Mouse (Mus musculus) liver, adult (tissue): ENCODE data around the gene Fam104a.

ENCODE experiments used
- GATA4 ChIP-seq: IDR thresholded peaks from 2 replicates; pipeline ENCODE4 v1.6.1; 2014; ENCODE audit warnings: mild to moderate bottlenecking, low read length; ENCODE audit not compliant: insufficient replicate concordance

The Fam104a gene

DNA sequence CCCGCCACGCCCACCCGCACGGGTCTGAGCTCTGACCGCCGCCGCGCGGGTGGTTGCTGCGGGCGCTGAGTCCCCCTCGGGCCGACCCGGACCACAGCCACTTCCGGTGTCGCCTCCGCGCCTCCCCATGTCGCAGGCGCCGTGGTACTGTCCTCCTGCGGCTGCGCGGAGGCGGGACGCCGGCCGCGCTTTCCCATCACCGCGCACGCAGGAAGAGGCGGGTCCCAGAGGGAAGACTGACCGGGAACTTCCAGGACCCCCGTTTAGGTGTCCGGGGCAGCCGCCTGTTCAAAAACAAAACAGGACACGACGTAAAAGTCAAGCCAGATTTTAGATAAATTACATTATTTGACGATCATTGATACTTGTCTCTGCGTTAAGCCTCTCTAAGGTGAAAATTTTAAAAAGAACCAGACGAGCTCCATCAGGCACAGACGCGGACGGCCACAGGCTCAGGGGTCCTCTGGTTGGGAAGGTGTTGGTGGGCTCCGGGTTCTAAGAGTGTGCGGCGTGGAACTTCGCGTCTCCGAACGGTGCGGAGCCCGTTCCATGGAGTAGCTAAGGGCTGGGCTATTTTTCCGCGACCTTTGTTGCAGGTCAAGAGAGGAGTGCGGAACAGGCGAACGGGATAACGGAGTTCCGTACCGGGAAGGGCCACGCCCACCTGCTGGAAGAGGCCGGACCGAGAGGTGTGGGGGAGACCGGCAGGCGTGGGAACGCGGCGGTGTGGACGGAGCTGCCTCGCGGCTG is at the start of gene Fam104a, which contains the start of gene D11Wsu47e:
Gene Fam104a (minus strand): TSS at position 199 of the 750 bp plus-strand sequence.
Gene D11Wsu47e (plus strand): TSS at position 456 of the 750 bp plus-strand sequence.
- no peak for TF ChIP-seq GATA4

DNA sequence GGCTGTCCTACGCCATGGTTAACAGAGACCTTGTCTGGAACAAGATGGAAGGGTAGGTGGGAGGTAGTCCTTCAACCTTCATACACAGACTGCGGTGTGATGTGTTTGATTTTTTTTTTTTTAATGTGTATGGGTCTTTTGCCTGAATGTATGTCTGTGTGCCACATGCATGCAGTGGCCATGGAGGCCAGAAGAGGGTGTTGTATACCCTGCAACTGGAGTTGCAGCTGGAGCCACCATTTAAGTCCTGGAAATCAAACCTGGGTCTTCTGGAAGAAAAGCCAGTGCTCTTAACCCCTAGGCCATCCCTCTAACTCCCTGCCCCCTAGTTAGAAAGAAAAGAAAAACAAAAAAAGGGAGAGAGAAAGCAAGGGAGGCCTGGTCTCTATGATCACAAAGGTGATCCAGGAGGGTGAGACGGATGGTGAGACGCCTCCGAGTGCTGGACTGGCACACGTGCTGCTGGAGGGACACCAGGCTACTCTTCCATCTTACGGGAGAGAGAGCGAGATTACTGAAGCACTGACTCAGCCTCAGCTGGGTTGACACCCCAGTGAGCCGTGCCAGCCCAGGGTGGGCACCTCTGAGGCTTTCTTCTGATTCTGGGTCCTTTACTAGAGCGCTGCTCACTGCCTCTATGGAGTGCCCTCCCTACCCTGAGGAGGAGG is 48.1 kb upstream of the Fam104a start:
- TF ChIP-seq GATA4, result no peak

DNA sequence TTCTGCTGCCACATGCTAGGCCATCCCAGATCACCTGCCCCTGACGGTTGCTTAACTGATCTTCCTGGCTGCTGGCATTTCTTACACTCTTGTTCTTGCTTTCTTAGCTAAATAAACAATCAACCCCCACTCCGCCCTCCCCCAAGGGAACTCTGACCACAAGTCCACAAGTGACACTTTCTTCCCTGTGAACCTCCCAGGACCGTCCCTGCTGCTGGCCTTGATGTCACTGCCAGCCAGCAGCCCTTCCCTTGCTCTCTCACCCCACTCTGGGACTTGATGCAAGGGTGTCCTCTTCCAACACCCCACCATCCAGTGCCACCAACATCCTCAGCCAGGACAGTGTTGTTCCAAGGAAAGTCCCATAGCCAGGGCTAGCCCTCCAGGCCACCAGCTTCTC is 46.9 kb upstream of the Fam104a start:
- TF ChIP-seq GATA4, result 0 out of 2 replicates have a peak, but pooled peaks have one; percentile 3

DNA sequence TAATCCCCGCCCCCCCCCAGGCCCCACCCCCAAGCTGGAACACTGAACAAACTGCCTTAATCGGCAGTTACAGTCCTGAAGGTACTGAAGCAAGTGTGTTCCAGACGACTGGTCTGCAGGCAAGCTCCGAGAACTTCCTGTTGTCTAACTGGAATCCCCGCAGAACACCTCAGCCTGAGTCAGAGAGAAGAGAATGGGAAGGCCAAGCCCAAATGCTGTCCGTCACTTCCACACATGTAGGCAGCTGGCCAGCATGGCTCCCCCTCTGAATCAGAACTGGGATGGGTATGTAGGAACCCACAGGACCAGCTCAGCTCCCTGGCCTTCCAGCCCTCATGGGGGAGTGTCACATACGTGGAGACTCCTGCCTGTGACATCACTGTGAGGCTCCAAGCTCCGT is 46.0 kb upstream of the Fam104a start:
- no peak for TF ChIP-seq GATA4

DNA sequence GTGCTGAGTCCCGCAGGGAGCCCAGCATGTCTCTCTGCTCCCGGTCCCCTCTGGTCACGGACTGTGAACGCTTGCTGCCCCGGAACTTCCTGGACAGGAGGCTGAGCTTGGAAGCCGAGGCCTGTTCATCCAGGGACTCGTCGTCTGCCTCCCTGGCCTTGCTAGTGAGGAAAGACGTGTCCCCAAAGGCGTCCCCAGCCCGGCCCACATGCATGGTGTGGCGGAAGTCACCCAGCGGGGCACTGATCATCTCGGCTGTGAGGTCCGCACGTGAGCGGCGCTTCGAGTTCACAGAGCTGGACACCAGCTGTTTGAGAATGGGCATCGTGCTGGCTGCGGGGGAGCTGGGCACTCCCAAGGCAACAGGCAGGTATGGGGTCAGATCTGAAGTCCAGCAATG is 45.3 kb upstream of the Fam104a start:
- no peak for TF ChIP-seq GATA4

DNA sequence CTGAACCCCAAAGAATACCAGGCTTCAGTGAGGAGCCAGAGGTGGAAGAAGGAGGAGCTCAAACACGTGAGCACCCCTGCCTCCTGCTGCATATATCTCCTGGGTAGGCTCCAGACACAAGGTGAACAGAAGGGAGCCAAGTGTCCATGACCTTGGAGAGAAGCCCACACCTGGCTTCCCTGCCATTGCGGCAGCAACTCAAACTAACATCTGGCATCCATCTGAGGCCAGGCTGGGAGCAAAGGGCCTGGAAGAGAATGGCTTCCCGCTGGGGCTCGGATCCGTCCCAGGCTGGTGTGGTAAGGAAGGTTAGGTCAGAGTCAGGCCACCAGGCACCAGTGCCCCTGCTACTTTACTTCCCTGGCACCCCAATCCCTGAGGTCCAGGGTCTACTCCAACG is 44.0 kb upstream of the Fam104a start:
- no peak for TF ChIP-seq GATA4

DNA sequence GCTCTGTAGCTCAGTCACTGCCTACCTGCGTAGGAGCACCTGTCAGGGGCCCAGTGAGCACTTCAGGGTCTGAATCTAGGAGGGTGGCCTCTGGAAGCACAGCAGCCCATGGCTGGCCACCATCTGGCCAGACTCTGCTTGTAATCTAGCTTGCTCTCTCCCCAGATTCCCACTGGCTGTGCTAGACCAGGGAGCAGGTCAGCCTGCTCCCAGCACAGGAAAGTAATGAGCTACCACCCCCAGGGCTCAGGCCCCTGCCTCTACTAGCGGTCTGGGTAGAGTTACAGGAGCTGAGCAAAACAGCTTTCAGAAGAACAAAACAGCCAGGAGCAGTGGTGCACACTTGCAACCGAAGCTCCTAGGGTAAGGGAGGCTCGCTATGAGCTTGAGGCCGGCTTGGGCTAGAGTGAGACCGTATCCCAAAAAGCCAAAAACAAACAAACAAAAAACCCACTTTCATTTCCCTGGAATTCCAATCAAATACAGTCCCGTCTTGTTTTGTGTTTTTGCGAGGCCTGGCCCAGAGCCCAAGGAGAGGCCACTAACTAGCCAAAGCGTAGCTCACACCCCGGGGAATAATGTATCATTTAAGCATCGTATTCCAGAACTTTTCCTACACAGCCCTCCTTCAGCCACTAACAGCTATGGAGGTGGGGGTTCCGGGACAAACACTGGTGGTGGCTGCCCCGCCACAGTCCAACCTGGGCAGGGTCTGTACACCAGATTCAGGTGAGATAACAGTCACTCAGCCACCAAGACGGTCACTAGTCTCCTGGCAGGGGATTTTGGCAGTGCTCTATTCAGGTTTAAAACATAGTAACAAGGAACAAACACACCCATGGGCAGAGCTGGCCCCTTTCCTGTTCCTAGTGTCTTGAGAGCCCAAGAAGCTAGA is 43.3 kb upstream of the Fam104a start:
- no peak for TF ChIP-seq GATA4

DNA sequence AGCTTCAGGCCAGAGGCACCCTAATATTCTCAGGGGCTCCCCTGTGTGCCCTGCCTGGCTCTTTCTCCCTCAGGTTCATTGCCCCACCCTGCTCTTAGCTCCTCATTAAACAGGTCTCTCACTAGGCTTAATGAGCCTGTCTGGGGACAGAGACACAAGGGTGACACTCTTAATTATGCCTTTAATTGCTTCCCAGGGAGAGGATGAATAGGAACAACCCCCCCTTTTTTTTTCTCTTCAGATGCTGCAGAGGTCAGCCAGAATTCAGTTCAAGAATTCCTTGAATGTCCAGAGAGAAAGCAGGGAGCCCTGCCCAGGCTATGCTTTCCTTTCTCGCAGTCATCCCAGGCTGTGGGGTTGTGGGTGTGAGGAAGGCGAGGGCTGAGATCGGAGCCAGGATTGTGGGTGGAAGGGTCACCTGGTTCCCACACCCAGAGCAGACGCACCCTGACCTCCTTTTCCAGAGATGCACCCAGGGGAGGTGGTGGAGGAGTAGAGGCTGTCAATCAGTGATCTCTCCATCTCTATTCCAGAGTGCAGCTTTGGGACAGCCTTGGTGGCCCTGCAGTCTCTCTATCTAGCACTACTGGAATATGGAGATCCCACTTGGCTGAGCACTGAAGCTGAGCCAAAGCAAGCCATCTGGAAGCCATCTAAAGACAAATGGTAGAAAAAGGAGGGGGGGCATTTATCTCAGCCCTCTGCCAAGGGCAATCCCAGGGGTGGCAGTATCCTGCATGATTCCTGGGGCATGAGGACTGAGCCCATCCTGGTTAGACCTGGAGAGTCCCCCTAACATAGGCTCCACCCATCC is 41.5 kb upstream of the Fam104a start:
- TF ChIP-seq GATA4, result no peak

DNA sequence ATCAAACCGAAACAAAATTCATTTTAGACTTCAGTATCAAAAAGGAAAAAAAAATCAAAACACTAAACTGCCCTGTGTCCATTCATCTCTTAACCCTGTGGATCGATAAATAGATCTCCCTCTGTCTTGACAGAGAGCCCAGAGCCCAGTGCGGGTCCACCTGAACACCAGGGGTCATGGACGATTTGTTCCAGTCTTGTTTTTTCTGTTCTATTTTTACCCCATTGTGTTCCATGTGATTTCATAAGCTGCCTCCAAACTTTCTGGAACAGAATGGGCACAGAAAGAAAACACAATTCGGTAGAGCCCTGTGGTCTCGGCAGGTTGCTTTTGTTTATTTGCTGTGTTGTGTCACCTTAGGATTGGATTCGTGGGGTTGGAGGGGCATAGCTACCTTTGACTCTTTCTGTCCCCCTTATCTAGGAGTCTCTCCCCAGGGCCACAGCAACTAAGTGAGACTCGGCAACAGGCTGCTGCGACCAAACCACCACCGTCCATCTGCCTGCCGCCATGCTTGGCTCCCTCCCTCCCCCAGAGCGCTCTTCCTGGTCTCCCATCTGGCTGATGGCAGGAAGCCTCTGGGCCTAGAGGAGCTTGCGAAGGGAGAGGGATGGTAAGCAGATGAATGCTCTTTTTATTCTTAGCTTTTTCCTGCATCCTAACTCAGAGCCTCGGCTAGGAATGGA is 38.6 kb upstream of the Fam104a start:
- no peak for TF ChIP-seq GATA4

DNA sequence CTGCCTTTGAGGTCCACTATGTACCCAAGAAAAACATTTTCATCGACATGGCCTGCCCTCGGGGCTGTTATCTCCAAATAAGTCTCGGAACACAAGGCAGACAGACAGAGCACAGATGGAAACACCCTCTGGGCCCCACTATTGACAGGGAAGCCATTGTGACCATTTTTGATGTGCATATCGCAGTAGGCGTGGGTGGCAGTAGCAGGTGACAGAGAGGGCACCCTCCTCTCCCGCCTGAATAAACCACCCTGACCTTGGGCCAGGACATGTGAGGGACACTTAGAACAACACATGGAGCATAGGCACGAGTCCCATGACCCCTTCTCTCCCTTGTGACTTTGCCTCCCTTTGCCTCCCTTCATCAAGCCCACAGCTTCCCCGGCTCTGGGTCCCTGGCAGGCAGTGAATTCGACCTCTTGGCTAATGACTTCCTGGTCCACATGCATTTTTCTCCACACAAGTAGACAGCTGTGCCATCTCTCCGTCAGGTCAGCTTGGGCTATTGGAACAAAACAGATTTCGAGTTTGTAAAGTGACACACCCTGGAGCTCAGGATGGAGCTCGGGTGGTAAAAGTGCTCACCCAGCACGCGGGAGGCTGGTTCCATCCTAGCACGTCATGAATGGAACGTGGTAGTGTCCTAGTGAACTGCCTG is 33.9 kb upstream of the Fam104a start:
- no peak for TF ChIP-seq GATA4

DNA sequence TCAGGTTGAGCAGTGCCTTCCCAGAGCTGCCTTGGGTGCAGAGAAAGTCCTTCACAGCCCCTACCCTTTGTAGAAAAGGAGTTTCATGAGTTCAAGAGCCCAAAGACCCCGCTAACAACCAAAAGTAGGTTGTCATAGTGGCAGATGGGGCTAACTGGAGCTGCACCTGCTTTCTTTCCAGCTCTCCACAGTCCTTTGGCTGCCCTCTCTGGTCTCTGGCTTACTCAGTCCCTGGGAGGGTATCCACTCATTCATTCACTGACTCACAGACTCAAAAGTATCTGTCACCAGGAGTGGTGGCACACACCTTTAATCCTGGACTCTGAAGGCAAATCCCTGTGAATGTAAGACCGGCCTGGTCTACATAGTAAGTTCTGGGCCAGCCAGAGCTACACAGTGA is 32.2 kb upstream of the Fam104a start:
- no peak for TF ChIP-seq GATA4

DNA sequence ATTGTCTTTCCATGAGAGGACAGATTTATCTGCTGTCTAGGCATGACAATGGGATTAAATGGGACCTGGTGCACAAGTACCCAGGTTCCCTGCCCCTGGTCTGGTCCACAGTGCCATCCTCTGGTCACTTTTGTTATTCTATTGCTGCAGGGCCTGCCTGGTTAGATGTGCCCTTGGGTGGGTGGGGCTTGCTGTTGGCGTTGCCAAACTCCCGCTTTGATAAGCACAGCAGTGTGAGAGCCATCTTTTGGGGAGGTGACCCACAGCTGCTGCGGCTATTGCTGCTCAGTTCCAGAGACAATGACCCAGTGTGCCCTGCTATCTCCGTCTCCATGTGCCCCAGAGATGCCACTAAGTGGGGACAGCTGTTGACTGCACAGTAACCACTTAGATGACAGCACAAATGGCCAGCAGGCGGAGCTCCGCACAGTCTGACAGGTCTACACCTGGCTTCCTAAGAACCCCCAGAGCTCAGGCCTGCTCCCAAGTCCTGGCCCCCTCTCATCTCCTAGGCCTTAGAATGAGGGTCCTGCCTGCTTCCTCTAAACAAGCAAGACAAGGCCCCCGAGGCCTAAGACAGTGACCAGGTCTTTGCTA is 31.2 kb upstream of the Fam104a start:
- TF ChIP-seq GATA4, result no peak; the same call in 1 of the 2 replicates

DNA sequence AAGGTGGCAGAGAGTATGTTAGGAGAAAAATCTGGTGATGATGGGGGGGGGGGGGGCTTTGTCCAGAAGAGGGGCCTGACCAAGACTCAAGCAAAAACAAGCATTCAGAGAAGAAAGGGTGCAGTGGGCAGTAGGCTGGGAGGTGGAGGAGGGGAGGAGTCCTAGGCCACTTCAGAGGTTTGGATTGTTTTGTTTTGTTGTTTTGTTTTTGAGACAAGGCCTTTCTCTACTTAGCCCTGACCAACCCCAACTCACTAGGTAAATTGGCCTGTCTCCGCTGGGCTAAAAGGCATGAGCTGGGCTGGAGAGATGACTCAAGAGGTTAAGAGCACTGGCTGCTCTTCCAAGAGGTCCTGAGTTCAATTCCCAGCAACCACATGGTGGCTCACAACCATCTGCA is 27.1 kb upstream of the Fam104a start:
- no peak for TF ChIP-seq GATA4
